Mouse (Mus musculus): Measurements from ENCODE around the gene Nwd1. TPM values are rescaled to one million over a fixed set of nuclear protein-coding genes. Genes with fewer than 3 reads are reported as not detected.
"Not testable (repeated sequence)": the region's sequence is repeated elsewhere in the genome, so short reads cannot be mapped to it uniquely, and the experiment has no call there.

Gene Nwd1
- polyA plus RNA-seq, 1 experiment from 2014 or later, result not detected

DNA sequence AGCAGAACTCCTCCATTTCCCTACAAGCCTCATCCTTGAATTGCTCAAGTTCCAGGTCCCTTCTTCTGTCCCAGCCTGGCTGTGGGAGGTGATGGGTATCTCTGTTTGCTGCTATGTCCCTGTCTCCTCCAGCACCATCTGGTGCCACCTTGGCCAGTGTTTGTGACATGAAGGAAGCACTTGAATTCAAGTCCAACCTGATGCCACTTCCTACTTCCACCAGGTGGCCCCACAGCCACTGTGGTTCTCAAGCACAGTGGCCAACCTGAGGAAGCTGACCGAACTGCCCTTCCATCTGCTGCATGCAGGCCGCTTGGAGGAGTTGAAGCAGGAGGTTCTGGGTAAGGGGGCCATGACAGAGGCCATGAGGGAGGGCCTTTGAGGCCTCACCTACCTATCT, 27.7 kb downstream of the Nwd1 start:
- H3K27ac ChIP-seq, result no peak overlapping the region
- 95% methylated on average over 2 of the region's 2 CpGs for WGBS
- no peak for DNase-seq (ENCODE audit: low spot score)

DNA sequence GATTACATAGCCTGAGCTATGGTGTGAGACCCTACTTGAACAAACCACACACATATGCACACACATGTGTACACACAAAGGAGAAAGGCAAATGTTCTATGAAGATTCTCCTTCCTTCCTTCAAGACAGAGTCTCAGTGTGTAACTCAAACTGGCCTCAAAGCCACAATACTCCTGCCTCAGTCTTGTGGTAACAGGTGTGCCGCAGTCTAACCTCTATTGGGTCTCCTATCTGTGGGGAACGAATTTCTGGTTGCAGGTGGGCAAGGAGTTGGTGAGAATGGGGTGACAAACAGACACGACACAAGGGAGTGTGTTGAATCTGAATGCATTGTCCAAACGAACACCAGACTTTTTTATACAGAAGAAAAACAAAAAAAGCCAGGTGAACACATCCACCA, 29.9 kb downstream of the Nwd1 start:
- no peak overlapping the region for H3K9ac ChIP-seq (ENCODE audit: low read depth, low read length)
- H3K36me3 ChIP-seq (ENCODE audit: insufficient read depth, low read length), result no peaks in the 10 kb centered on the region
- H3K4me1 ChIP-seq (replicated peaks; ENCODE audit: insufficient read depth, low read length), result no peaks in the 10 kb centered on the region
- H3K27ac ChIP-seq, result no peak overlapping the region
- no peak for ATAC-seq (replicated peaks; ENCODE audit: low FRiP score, low read depth)
- H3K4me3 ChIP-seq (replicated peaks; ENCODE audit: low read depth, low read length), result no peak overlapping the region
- no peaks in the 10 kb centered on the region for H3K9me3 ChIP-seq (replicated peaks; ENCODE audit: low read length)
- no peaks in the 10 kb centered on the region for H3K27me3 ChIP-seq (ENCODE audit: insufficient read depth, low read length)
- 62% methylated on average over 4 of the region's 4 CpGs for WGBS
- DNase-seq (ENCODE audit: low spot score), result no peak
- TF ChIP-seq CTCF (IDR thresholded peaks at IDR 0.05; ENCODE audit: low read depth), result no peak
- H3K4me2 ChIP-seq (ENCODE audit: low read length), result no peak overlapping the region

More for the DNA sequence above, 27.7 kb downstream of the Nwd1 start:
- Histone ChIP-seq H3K9ac (ENCODE audit: low read depth, low read length) (no peak overlapping the region), H3K27me3 (ENCODE audit: insufficient read depth, low read length) (no peaks in the 10 kb centered on the region), H3K36me3 (ENCODE audit: insufficient read depth, low read length) (no peaks in the 10 kb centered on the region), H3K4me2 (ENCODE audit: low read length) (no peak overlapping the region), H3K4me1 (replicated peaks; ENCODE audit: insufficient read depth, low read length) (no peaks in the 10 kb centered on the region), H3K9me3 (replicated peaks; ENCODE audit: low read length) (no peaks in the 10 kb centered on the region), H3K4me3 (replicated peaks; ENCODE audit: low read depth, low read length) (no peak overlapping the region)
- no peak for ATAC-seq (replicated peaks; ENCODE audit: low FRiP score, low read depth)
- no peak; the same call in 1 of the 2 replicates for TF ChIP-seq CTCF (IDR thresholded peaks at IDR 0.05; ENCODE audit: low read depth)

GRCm38 (mm10) chr8:72676844-72677243, 30.3 kb downstream of the Nwd1 start:
- not testable (repeated sequence) for H3K36me3 ChIP-seq (ENCODE audit: insufficient read depth, low read length); H3K4me3 ChIP-seq (replicated peaks; ENCODE audit: low read depth, low read length); H3K4me2 ChIP-seq (ENCODE audit: low read length); H3K9me3 ChIP-seq (replicated peaks; ENCODE audit: low read length); H3K27ac ChIP-seq; DNase-seq (ENCODE audit: low spot score); ATAC-seq (replicated peaks; ENCODE audit: low FRiP score, low read depth); H3K4me1 ChIP-seq (replicated peaks; ENCODE audit: insufficient read depth, low read length); H3K27me3 ChIP-seq (ENCODE audit: insufficient read depth, low read length); H3K9ac ChIP-seq (ENCODE audit: low read depth, low read length)
- WGBS, result 59% methylated on average over 2 of the region's 2 CpGs

DNA sequence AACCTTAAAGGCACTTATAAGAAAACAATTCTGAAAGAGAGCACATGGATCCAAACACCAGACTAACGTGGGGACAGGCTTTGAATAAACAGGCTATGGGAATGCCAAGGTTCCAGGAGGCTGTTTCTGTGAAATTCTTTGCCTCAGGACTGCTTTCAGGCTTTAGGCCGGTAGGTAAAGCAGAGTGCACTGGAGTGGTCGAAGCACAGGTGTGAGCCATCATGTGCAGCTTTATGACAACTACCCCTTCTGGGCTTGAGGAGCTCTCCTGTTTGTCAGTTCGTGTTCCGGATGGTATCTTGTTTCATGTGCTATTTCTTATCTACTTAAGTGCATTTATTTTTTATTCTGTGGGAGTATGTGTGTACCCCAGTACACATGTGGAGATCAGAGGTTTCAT, 30.8 kb downstream of the Nwd1 start:
- no peak overlapping the region for H3K4me2 ChIP-seq (ENCODE audit: low read length)
- H3K9me3 ChIP-seq (replicated peaks; ENCODE audit: low read length), result no peaks in the 10 kb centered on the region

DNA sequence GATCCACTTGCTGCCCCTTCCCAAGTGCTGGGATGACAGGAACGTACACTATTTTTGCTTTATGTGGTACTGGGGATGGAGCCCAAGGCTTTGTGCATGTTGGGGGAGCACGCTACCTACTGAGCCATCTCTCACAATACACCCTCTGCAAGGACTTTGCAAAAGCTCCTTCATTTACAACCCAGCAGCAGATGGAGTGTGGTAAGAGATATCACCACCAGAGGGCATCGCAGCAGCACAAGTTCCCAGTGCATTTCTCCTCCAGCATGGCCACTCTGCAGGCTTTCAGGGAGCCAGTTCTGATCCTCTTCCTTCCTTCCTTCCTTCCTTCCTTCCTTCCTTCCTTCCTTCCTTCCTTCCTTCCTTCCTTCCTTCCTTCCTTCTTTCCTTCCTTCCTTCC, 33.6 kb downstream of the Nwd1 start:
- Histone ChIP-seq H3K9me3 (replicated peaks; ENCODE audit: low read length) (no peaks in the 10 kb centered on the region), H3K27me3 (ENCODE audit: insufficient read depth, low read length) (no peaks in the 10 kb centered on the region), H3K36me3 (ENCODE audit: insufficient read depth, low read length) (no peaks in the 10 kb centered on the region), H3K4me1 (replicated peaks; ENCODE audit: insufficient read depth, low read length) (no peaks in the 10 kb centered on the region), H3K27ac (no peak overlapping the region), H3K4me3 (replicated peaks; ENCODE audit: low read depth, low read length) (no peak overlapping the region), H3K4me2 (ENCODE audit: low read length) (no peak overlapping the region), H3K9ac (ENCODE audit: low read depth, low read length) (no peak overlapping the region)
- WGBS, result 16% methylated on average over 3 of the region's 3 CpGs
- TF ChIP-seq CTCF (IDR thresholded peaks at IDR 0.05; ENCODE audit: low read depth), result peak; percentile 86
- ATAC-seq (replicated peaks; ENCODE audit: low FRiP score, low read depth) (peak; percentile 60; the same call in 1 of the 2 replicates), DNase-seq (ENCODE audit: low spot score) (peak; percentile 80)

More for the DNA sequence above, 30.8 kb downstream of the Nwd1 start:
- H3K4me1 ChIP-seq (replicated peaks; ENCODE audit: insufficient read depth, low read length), result no peaks in the 10 kb centered on the region
- DNase-seq (ENCODE audit: low spot score) (no peak), ATAC-seq (replicated peaks; ENCODE audit: low FRiP score, low read depth) (no peak)
- no peak overlapping the region for H3K4me3 ChIP-seq (replicated peaks; ENCODE audit: low read depth, low read length)
- TF ChIP-seq CTCF (IDR thresholded peaks at IDR 0.05; ENCODE audit: low read depth), result no peak
- no peak overlapping the region for H3K9ac ChIP-seq (ENCODE audit: low read depth, low read length)
- H3K36me3 ChIP-seq (ENCODE audit: insufficient read depth, low read length), result no peaks in the 10 kb centered on the region
- H3K27me3 ChIP-seq (ENCODE audit: insufficient read depth, low read length), result no peaks in the 10 kb centered on the region
- no peak overlapping the region for H3K27ac ChIP-seq
- WGBS, result 58% methylated on average over 5 of the region's 5 CpGs

DNA sequence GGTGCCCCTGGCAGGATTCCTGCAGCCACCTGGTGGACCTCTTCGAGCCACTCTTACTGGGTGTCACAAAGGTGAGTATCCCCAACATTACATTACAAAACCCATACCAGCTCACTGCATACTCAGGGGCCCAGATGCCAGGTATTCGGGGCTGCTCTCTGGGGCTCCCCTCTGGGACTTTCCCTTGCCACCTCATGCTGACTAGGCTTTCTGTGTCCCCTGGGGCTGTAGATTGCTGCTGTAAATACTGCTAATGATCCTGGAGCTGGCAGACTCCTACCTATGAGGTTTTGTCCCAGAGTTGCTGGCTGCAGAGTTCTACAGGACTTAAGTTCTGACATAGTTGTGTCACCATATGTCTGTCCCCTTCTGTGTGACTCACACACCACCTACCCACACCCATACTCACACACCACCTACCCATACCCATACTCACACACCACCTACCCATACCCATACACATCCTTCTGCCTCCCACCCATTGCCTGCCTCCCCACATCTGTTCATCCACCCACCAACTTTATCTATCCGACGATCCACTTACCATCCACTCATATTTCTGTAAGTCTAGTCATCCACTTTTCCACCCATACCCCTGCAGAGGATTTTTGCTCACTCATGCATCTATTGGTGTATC, 35.7 kb downstream of the Nwd1 start:
- no peak overlapping the region for H3K4me3 ChIP-seq (replicated peaks; ENCODE audit: low read depth, low read length)
- no peak for DNase-seq (ENCODE audit: low spot score)
- H3K36me3 ChIP-seq (ENCODE audit: insufficient read depth, low read length), result no peaks in the 10 kb centered on the region
- TF ChIP-seq CTCF (IDR thresholded peaks at IDR 0.05; ENCODE audit: low read depth), result no peak
- H3K9me3 ChIP-seq (replicated peaks; ENCODE audit: low read length), result no peaks in the 10 kb centered on the region
- H3K27ac ChIP-seq, result no peak overlapping the region
- H3K9ac ChIP-seq (ENCODE audit: low read depth, low read length), result no peak overlapping the region
- no peaks in the 10 kb centered on the region for H3K27me3 ChIP-seq (ENCODE audit: insufficient read depth, low read length)
- no peak for ATAC-seq (replicated peaks; ENCODE audit: low FRiP score, low read depth)
- H3K4me2 ChIP-seq (ENCODE audit: low read length), result no peak overlapping the region
- H3K4me1 ChIP-seq (replicated peaks; ENCODE audit: insufficient read depth, low read length), result no peaks in the 10 kb centered on the region
- WGBS, result 85% methylated on average over 4 of the region's 4 CpGs

DNA sequence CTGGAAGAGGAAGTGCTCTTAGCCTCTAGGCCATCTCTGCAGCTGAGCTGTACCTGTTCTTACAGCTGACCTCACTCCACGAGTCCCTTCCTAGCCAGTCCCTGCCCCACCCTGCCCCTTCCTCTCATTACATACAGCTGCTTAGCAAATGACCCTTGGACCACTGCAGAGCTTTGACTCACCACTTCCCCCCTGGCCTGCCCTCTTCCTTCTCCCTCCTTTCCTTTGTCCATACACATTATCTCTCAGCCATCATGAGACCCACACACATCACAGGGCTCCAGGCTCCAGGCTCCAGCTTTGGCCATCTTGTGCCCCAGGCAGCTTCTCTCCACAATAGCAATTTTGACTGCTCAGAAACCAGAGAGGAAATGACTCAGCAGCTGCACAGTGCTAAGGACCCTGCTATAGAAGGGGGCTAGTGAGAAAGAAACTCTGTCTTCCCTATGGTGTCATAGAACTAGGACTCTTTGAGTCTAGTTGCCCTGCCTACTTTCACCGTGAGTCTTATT, 36.6 kb downstream of the Nwd1 start:
- Histone ChIP-seq H3K27ac (no peak overlapping the region), H3K4me3 (replicated peaks; ENCODE audit: low read depth, low read length) (no peak overlapping the region), H3K4me1 (replicated peaks; ENCODE audit: insufficient read depth, low read length) (no peaks in the 10 kb centered on the region), H3K4me2 (ENCODE audit: low read length) (no peak overlapping the region), H3K9me3 (replicated peaks; ENCODE audit: low read length) (no peaks in the 10 kb centered on the region), H3K9ac (ENCODE audit: low read depth, low read length) (no peak overlapping the region), H3K36me3 (ENCODE audit: insufficient read depth, low read length) (no peaks in the 10 kb centered on the region), H3K27me3 (ENCODE audit: insufficient read depth, low read length) (no peaks in the 10 kb centered on the region)
- no peak for TF ChIP-seq CTCF (IDR thresholded peaks at IDR 0.05; ENCODE audit: low read depth)
- ATAC-seq (replicated peaks; ENCODE audit: low FRiP score, low read depth) (peak; percentile 61; the same call in 1 of the 2 replicates), DNase-seq (ENCODE audit: low spot score) (no peak)
- 35% methylated on average over 2 of the region's 2 CpGs for WGBS

- H3K4me1 ChIP-seq (replicated peaks; ENCODE audit: insufficient read depth, low read length); H3K9me3 ChIP-seq (replicated peaks; ENCODE audit: low read length); ATAC-seq (replicated peaks; ENCODE audit: low FRiP score, low read depth); H3K27me3 ChIP-seq (ENCODE audit: insufficient read depth, low read length); DNase-seq (ENCODE audit: low spot score); H3K27ac ChIP-seq; H3K4me3 ChIP-seq (replicated peaks; ENCODE audit: low read depth, low read length); H3K4me2 ChIP-seq (ENCODE audit: low read length); H3K9ac ChIP-seq (ENCODE audit: low read depth, low read length); H3K36me3 ChIP-seq (ENCODE audit: insufficient read depth, low read length): not testable (repeated sequence)
- 86% methylated on average over 5 of the region's 5 CpGs for WGBS
These were observed 37.1 kb downstream of the Nwd1 start for GRCm38 (mm10) chr8:72683572-72684099.
